Mouse (Mus musculus): ENCODE measurements around the gene Cpn1. TPM values are rescaled to one million over a fixed set of nuclear protein-coding genes. Genes with fewer than 3 reads are reported as not detected.
"Not testable (repeated sequence)": the region's sequence is repeated elsewhere in the genome, so short reads cannot be mapped to it uniquely, and the experiment has no call there.

The Cpn1 gene
- total RNA-seq, 2 experiments from 2014 or later, result 0.26 TPM; not detected in 1

GRCm38 (mm10) chr19:43981992-43982391, 4.4 kb downstream of the Cpn1 start:
- DNase-seq, result no peak

GRCm38 (mm10) chr19:43980711-43981110, 5.6 kb downstream of the Cpn1 start:
- no peak for DNase-seq

- DNase-seq, result no peak
These were observed 8.6 kb downstream of the Cpn1 start for GRCm38 (mm10) chr19:43977799-43978198.

GRCm38 (mm10) chr19:43976661-43977060, 9.7 kb downstream of the Cpn1 start:
- DNase-seq, result no peak

- no peak for DNase-seq
These were observed 12.1 kb downstream of the Cpn1 start for GRCm38 (mm10) chr19:43974221-43974620.

- no peak for DNase-seq
These were observed 12.6 kb downstream of the Cpn1 start for GRCm38 (mm10) chr19:43973711-43974110.

- DNase-seq, result no peak
These were observed 14.2 kb downstream of the Cpn1 start for GRCm38 (mm10) chr19:43972129-43972528.

GRCm38 (mm10) chr19:43968436-43969026, 17.8 kb downstream of the Cpn1 start:
- DNase-seq, result no peak

- no peak for DNase-seq
These were observed 19.9 kb downstream of the Cpn1 start for GRCm38 (mm10) chr19:43966481-43966880.

GRCm38 (mm10) chr19:43965496-43966085, 20.8 kb downstream of the Cpn1 start:
- no peak for DNase-seq

GRCm38 (mm10) chr19:43962795-43963194, 23.6 kb downstream of the Cpn1 start:
- no peak for DNase-seq

- peak in 1 of 2 experiments; percentile 14 for DNase-seq
These were observed 25.2 kb downstream of the Cpn1 start for GRCm38 (mm10) chr19:43961185-43961584.

- DNase-seq, result no peak
These were observed 26.3 kb downstream of the Cpn1 start for GRCm38 (mm10) chr19:43960014-43960413.

GRCm38 (mm10) chr19:43959162-43959561, 27.2 kb downstream of the Cpn1 start:
- peak; percentile 81 to 87 for DNase-seq

GRCm38 (mm10) chr19:43957881-43958280, 28.5 kb downstream of the Cpn1 start:
- no peak for DNase-seq

GRCm38 (mm10) chr19:43957402-43957801, 29.0 kb downstream of the Cpn1 start:
- DNase-seq, result no peak

- DNase-seq, result no peak
These were observed 31.1 kb downstream of the Cpn1 start for GRCm38 (mm10) chr19:43955266-43955665.

GRCm38 (mm10) chr19:43954864-43955263, 31.5 kb downstream of the Cpn1 start:
- DNase-seq, result no peak

GRCm38 (mm10) chr19:43952936-43953335, 33.4 kb downstream of the Cpn1 start:
- not testable (repeated sequence) for DNase-seq

GRCm38 (mm10) chr19:43949111-43949810, 37.1 kb downstream of the Cpn1 start:
- no peak for DNase-seq

GRCm38 (mm10) chr19:43944566-43944965, 41.8 kb downstream of the Cpn1 start:
- no peak for DNase-seq

GRCm38 (mm10) chr19:43943076-43943475, 43.3 kb downstream of the Cpn1 start:
- DNase-seq, result no peak
